Mouse (Mus musculus): ENCODE results near the gene Krt25.

DNA sequence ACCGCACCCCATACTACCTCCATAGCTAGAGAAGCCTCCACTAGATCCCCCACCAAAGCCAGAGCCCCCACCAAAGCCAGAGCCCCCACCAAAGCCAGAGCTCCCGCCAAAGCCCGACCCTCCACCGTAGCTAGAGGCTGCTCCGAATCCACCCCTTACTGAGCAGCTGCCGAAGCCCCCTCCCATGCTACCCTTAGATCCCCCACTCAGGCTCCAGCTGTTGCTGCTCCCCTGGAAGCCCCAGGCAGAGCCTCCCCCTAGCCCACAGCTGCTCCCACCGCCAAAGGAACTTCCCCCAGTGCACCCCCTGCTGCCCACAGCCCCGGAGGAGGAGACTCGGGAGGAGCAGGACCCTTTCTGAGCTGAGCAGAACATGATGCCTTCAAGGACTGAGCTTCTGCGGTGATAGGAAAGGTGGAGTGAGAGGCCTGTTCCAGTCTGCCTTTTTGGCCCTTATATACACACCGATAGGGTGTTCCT lies 37.9 kb downstream of the Krt25 start, which contains the start of gene Krt24:
- no peak for TF ChIP-seq POLR2A (IDR thresholded peaks at IDR 0.05; ENCODE audit: low read depth, low read length)
- no peak for TF ChIP-seq CTCF (conservative IDR thresholded peaks at IDR 0.05; ENCODE audit: insufficient read depth, insufficient read length, low read depth, low read length)
